Mouse (Mus musculus) spleen, adult 18-20 months (tissue): ENCODE results near the gene Rptn.
"Not testable (repeated sequence)": the region's sequence is repeated elsewhere in the genome, so short reads cannot be mapped to it uniquely, and the experiment has no call there.

ENCODE experiments used
- DNase-seq, 2 experiments: peaks; one replicate each; pipeline ENCODE4 v3.0.0; 2022; ENCODE audit warnings: mixed read lengths in 2 of 2

Rptn gene

DNA sequence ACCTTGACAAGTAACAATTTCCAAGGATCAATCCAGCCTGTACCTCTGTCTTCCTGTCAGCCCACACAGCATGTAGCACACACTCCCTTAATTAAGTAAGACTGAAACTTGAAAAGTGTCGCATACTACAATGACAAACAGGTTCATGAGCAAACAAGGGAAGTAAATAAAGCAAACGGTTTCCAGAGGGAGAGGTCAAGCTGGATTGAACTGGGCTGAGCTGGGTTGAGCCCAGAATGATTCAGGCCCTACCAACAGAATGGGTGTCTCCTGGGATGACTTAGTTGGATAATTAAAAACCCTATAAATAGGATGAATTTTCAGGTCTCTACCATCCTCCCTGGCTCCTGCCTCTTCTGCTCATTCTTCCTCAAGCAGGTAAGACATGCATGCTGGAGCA, at the start of gene Rptn:
TSS of gene Rptn (plus strand) at position 334 of the 400 bp plus-strand sequence.
- DNase-seq: no peak

DNA sequence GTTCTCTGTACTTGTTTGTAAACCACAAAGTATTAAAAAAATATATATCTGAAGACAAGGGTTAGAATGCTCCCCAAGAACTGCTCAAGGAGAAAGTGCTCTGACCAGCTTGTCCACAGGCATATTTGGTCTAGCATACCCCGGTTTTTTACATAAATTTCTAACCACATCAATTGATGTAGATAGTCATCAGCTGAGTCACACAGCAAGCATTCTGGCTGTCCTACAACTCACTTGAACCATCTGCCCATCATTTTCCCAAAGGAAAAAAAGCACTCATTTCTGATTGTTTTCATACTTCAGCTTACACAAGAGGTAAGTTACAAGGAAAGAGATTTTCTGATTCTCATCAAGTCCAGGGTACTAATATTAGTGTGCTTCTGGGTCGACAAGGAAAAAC, 46.6 kb upstream of the Rptn start:
- no peak for DNase-seq

DNA sequence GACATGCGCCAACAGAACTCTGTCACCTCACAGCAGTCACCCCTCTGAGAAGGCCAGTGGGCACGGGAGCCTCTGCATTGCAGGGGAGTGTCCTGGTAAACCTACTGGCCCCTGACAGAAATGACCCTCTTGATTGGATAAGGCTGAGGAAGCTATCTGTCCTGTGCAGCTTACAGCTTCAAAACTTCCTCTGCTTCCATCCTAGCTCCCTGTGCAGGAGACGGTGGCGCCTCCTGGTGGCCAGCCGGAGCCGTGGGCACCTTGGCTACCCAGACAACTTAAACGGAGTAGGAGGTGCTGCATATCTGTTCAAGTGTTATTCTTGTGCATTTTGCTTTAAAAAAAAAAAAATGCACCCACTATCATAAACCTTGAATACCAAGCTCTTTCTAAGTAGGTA, 33.5 kb upstream of the Rptn start:
- peak; percentile 5 to 32 for DNase-seq

DNA sequence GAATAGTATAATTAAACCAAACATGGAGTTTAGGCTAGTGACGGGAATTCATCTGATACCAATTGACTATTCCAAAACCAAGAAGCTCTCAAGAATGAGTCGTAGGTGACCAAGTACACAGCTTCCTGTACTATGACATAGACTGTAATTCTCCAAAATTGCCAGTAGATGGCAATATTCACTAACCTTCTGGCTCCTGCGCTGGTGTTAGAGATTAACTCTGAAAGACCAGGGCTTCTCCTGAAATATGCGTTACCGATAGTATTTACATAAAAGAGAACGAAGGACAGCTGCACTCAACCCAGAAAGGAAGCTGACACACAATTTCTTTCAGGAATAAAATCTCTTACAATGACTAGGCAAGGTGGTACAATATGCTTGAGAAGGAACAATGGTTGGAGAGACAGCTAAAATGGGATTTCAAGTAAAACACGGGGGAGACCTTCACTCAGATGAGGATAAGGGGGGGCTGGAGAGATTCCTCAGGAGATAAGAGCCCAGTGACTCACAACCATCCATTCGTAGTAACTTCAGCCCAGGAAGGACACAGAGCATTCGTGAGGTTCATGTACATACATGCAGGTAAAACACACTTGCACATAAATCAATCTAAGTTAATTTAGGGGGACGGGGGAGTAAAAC, 31.4 kb upstream of the Rptn start:
- no peak for DNase-seq

GRCm38 (mm10) chr3:93366966-93367575, 26.4 kb upstream of the Rptn start:
- DNase-seq: no peak

DNA sequence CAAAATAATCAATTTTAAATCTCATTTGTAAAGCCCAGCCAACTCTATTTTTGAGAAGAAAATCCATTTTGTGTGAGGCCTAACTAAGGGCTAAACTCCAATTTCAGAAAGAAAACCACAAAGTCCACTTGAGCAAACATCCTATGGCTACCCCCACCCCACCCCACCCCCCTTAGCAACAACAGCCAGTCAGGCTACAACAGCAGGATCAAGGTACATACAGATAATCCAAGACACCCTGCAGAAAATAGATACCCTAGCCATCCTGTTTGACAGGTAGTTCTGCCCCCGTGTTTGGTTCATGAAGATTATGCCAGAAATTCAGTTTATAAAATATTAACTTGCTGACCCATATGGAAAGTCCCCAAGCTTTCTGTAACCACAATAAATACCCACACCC, 25.3 kb upstream of the Rptn start:
- DNase-seq: no peak

- DNase-seq: no peak
Observed at GRCm38 (mm10) chr3:93373416-93373815, 20.1 kb upstream of the Rptn start.

DNA sequence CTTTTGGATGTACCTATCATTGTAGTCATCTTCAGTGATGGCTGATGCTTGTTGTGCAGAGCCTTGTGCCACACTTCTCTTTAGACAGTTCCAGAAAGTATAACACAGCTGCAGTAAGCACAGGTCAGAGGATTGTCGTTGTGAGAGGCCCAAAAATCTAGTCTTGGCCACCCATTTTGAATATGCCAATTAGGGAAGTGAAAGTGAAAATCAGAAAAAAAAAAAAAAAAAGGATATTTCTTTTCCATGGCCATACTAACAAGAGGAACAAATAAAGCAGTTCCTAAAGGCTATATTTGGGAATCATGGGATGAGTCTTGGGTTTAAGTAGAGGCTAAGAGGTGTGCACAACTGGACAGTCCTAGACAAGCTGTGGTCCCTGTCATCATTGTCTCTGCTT, 18.3 kb upstream of the Rptn start:
- DNase-seq: no peak

DNA sequence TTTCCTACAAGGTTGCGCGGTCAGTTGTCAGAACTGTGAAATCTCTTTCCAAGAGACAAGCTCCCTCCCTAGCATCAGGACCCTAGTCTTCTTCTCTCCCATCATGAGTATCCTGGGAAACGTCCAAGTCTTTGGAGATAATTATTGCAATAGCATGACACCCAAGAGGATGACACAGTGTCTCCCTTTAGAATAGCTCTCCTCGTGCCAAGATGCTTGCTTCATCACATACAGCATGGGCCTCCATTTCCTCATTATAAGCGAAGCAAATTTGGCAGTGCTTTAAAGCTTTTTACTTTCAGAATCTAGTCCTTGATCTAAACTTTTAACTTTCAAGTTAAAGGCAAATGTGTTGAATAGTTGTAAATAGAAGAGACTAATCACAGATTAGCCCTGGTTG, 17.9 kb upstream of the Rptn start:
- DNase-seq: no peak

DNA sequence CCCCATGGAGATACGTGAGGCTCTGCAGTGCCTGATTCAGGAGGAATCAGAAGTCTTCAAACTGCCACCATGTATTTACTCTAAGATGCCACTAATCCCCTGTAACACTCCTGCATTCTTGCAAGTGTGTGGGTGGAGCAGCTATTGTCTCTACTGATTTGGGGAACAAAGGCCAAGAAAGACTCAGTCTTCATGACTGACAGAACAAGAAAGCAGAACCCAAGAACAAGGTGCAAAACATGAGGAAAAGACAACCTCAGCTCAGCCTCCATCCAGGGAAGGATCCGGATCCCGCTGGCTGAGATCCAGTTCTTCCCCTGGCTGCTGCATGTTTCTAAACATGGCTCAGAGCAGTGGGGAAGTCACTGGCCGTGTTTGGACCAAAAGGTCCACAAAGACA, 15.4 kb upstream of the Rptn start:
- no peak for DNase-seq

- no peak for DNase-seq
Observed at GRCm38 (mm10) chr3:93403936-93404335, 10.4 kb downstream of the Rptn start.

DNA sequence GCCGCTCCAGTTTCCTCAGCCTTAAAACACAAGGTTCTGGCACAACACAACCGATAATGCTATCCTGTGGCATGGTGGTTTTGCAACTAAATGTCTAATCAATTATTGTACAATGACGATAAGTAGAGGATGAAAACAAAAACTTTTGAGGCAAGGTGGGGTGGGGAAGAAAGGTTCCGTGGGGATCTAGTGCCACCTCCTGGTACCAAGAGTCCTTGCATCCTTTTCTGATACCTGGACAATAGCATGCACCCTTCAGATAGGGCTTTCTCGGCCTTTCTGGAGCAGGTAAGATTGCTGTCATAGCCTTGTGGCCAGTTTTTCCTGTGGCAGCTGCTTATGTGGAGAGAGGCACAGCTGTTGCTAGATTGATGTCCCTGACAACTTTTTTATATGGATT, 13.5 kb downstream of the Rptn start:
- peak in 1 of 2 experiments; percentile 3 for DNase-seq

DNA sequence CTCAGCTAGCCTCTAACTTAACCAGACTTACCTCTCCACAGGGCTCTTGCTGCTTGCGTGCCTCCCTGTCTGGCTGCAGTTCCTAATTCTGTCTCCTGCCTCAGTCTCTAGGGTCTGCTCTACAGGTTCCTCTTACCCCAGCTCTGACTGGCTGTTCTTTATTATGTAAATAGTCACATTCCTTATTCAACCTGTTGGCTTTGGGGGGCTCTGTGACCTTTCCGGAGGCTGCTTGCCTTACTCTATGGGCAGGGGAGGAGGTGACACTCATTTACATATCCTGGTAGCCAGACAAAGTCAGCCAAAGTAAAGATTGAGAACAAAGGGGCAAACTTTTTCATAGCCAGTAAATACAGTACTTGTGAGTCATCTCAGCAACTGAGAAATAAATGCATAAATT, 18.4 kb downstream of the Rptn start:
- no peak for DNase-seq

DNA sequence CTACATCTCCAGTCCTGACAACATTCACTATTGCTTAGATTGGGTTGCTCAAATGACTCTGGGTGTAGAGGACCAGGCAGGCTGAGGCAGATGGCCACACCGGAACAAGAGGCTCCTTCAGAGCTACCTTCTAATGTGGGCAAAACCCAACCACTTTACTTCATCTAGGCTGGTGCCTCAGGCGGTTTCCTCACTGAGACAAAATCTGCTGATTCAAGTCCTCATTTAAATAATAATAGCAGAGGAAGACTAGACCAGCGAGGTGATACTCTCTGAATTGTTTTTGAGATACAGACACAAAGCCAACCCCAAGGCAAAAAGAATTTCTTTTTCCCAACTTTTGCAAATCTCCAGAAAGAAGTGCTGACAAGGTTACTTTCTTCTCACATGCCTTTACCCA, 38.2 kb downstream of the Rptn start:
- no peak for DNase-seq

DNA sequence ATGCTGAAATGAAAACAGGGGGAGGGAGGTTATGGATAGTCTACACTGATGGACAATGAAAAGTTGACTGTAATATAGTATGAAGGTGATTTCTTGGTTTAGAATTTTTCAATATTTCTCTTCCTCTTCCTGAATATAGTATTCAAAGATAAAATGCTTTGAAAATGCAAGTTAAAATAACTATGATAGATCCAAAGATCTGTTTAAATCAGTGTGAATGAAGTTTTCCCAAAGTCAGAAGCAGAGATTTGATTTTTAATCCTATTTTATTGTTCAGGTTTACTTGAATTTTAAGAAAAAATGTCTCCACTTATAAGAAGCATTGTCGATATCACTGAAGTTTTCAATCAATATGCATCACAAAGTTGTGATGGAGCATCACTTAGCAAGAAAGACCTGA, 48.5 kb downstream of the Rptn start, which contains the start of gene Tchh:
TSS of gene Tchh (plus strand) at position 301 of the 400 bp plus-strand sequence.
- no peak for DNase-seq

DNA sequence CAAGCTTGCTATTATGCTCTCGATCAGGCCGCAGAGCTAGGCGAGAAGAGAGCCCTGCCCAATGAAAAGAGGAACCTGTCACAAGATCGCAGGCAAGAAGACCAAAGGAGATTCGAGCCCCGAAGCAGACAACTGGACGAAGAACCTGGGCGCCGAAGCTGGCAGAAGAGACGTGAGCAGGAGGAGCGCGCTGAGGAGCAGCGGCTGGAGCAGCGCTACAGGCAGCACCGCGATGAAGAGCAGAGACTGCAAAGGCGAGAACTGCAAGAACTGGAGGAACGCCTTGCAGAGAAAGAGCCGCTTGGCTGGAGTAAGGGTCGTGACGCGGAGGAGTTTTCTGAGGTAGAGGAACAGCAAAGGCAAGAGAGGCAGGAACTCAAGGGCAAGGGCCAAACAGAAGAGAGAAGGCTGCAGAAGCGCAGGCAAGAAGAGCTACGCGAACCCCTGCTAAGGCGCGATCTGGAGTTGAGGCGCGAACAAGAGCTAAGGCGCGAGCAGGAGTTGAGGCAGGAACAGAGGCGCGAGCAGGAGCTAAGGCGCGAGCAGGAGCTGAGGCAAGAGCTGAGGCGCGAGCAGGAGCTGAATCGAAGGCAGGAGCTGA, 50.1 kb downstream of the Rptn start:
- peak in 1 of 2 experiments; percentile 15 for DNase-seq

DNA sequence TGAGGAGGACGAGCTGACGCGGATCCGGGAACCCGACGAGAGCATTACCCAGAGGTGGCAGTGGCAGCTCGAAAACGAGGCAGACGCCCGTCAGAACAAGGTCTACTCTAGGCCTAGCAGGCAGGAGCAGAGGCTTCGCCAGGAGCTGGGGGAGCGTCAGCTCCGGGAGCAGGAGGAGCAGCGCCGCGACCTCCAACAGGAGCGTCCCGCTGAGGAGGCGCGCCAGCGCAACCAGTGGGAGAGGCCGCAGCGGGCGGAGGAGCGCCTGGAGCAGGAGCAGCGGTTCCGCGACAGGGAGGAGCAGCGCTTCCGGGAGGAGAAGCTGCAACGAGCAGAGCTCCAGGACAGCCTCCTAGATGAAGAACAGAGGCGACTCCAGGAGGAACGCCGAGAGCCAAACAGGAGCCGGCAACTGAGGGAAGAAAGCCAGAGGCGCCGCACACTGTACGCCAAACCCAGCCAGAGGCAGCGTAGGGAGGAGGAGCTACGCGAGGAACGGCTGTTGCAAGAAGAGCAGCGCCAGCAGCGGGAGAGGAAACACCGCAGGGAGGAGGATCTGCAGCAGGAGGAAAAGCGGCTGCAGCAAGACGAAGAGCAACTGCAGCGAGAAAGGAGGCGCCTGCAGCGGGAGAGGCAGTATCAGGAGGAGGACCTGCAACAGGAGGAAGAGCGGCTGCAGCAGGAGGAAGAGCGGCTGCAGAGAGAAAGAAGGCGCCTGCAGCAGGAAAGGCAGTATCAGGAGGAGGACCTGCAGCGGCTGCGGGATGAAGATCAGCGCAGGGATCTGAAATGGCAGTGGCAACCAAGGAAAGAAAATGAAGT, 51.1 kb downstream of the Rptn start:
- DNase-seq: peak in 1 of 2 experiments; percentile 25

- DNase-seq: peak in 1 of 2 experiments; percentile 1
Observed at GRCm38 (mm10) chr3:93445165-93445705, 51.7 kb downstream of the Rptn start.

- peak in 1 of 2 experiments; percentile 2 for DNase-seq
Observed at GRCm38 (mm10) chr3:93446128-93446755, 52.7 kb downstream of the Rptn start.

GRCm38 (mm10) chr3:93446756-93447137, 53.2 kb downstream of the Rptn start:
- DNase-seq: not testable (repeated sequence)

DNA sequence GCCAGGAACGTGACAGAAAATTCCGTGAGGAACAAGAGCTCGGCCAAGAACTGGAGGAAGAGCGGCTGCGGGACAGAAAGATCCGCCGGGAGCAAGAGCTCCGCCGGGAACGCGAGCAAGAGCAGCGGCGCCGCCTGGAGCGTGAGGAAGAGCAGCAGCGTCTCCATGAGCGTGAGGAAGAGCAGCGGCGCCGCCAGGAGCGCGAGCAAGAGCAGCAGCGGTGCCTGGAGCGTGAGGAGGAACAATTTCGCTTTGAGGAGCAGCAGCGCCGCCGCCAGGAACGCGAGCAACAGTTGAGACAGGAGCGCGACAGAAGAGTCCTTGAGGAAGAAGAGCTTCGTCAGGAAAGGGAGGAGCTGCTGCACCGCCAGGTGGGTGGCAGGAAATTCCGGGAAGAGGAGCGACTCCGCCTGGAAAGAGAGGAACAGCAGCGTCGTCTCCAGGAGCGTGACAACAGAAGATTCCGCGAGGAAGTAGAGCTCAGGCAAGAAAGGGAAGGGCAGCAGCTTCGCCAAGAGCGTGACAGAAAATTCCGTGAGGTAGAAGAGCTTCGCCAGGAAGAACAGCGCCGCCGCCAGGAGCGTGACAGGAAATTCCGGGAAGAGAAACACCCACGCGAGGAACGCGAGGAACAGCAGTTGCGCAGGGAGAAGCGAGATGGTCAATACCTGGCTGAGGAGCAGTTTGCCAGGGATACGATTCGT, 53.8 kb downstream of the Rptn start:
- peak in 1 of 2 experiments; percentile 17 for DNase-seq
